Mouse (Mus musculus): ENCODE data around the gene 9530077C05Rik. TPM values are rescaled to one million over a fixed set of nuclear protein-coding genes. Genes with fewer than 3 reads are reported as not detected.

9530077C05Rik gene
- polyA plus RNA-seq, 1 experiment from 2014 or later: 19.7 TPM

- Histone ChIP-seq H3K9me3 (replicated peaks; ENCODE audit: control insufficient read depth, low read length, poor library complexity, severe bottlenecking) (no peaks in the 10 kb centered on the region), H3K4me2 (ENCODE audit: low read length) (no peak overlapping the region), H3K27me3 (ENCODE audit: control insufficient read depth, insufficient read depth, low read depth, low read length) (no peaks in the 10 kb centered on the region), H3K36me3 (ENCODE audit: control insufficient read depth, insufficient read depth, low read length) (peaks cover 20% of the 10 kb centered on the region), H3K9ac (ENCODE audit: low read depth, low read length) (no peak overlapping the region), H3K27ac (ENCODE audit: low read length) (no peak overlapping the region), H3K4me3 (ENCODE audit: low read depth, low read length) (no peak overlapping the region), H3K4me1 (ENCODE audit: control insufficient read depth, insufficient read depth, low read length) (no peaks in the 10 kb centered on the region)
- WGBS: 86% methylated on average over 11 of the region's 11 CpGs
- no peak for ATAC-seq
Measured at GRCm38 (mm10) chr9:22457142-22457835, 46.0 kb downstream of the 9530077C05Rik start.

GRCm38 (mm10) chr9:22461946-22462345 is 50.6 kb downstream of the 9530077C05Rik start:
- 76% methylated on average over 3 of the region's 3 CpGs for WGBS
- no peak overlapping the region for H3K4me3 ChIP-seq (ENCODE audit: low read depth, low read length)
- H3K4me2 ChIP-seq (ENCODE audit: low read length): no peak overlapping the region
- no peaks in the 10 kb centered on the region; the same call in 1 of the 2 replicates for H3K4me1 ChIP-seq (ENCODE audit: control insufficient read depth, insufficient read depth, low read length)
- no peak overlapping the region for H3K9ac ChIP-seq (ENCODE audit: low read depth, low read length)
- ATAC-seq: no peak
- no peaks in the 10 kb centered on the region for H3K27me3 ChIP-seq (ENCODE audit: control insufficient read depth, insufficient read depth, low read depth, low read length)
- no peaks in the 10 kb centered on the region for H3K9me3 ChIP-seq (replicated peaks; ENCODE audit: control insufficient read depth, low read length, poor library complexity, severe bottlenecking)
- peaks cover 6% of the 10 kb centered on the region for H3K36me3 ChIP-seq (ENCODE audit: control insufficient read depth, insufficient read depth, low read length)
- no peak overlapping the region for H3K27ac ChIP-seq (ENCODE audit: low read length)

GRCm38 (mm10) chr9:22466212-22466611 is 54.9 kb downstream of the 9530077C05Rik start:
- ATAC-seq: no peak
- Histone ChIP-seq H3K4me2 (ENCODE audit: low read length) (no peak overlapping the region), H3K9ac (ENCODE audit: low read depth, low read length) (no peak overlapping the region), H3K27me3 (ENCODE audit: control insufficient read depth, insufficient read depth, low read depth, low read length) (no peaks in the 10 kb centered on the region), H3K27ac (ENCODE audit: low read length) (no peak overlapping the region), H3K36me3 (ENCODE audit: control insufficient read depth, insufficient read depth, low read length) (peaks cover 3% of the 10 kb centered on the region; the same call in 1 of the 2 replicates), H3K4me3 (ENCODE audit: low read depth, low read length) (no peak overlapping the region), H3K9me3 (replicated peaks; ENCODE audit: control insufficient read depth, low read length, poor library complexity, severe bottlenecking) (no peaks in the 10 kb centered on the region), H3K4me1 (ENCODE audit: control insufficient read depth, insufficient read depth, low read length) (peaks cover 3% of the 10 kb centered on the region; the same call in 1 of the 2 replicates)
- WGBS: 94% methylated on average over 5 of the region's 5 CpGs

DNA sequence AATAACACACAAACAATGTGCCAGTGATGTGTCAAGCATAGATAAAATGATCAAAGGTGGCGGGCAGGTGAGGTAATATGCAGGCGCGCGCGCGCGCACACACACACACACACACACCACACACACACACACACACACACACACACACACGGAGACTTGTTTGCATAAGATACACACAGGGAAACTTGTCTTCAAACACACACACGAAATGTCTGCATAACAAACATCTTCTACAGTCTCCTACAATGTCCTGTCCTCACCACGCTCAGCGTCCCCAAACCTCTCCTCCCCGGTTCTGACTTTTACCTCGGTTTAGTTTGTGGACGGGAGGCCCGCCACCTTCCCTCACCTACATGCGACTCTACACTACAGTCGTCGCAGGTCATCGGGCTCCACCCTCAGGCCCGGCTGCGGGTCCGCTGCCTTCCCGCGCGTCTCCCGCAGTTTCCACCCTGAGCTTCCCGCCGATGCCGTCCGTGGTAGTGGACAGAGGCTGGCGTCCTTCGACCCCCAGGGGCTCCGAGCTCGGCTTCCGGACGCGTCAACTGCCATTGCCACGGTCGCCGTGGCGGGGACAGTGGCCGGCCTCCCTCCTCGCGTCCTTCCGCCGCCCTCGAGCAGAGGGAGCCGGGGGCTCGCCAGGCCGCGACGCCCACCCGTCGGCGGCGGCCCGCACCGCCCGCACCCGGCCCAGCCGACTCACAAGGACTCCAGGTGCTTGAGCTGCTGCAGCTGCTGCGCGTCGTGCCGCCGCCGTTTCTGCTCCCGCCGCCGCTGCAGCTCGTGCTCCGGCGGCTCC is 56.3 kb downstream of the 9530077C05Rik start:
- H3K36me3 ChIP-seq (ENCODE audit: control insufficient read depth, insufficient read depth, low read length): peaks cover 3% of the 10 kb centered on the region; the same call in 1 of the 2 replicates
- no peaks in the 10 kb centered on the region for H3K27me3 ChIP-seq (ENCODE audit: control insufficient read depth, insufficient read depth, low read depth, low read length)
- 1% methylated on average over 68 of the region's 73 CpGs for WGBS
- ATAC-seq: peak; percentile 69
- H3K27ac ChIP-seq (ENCODE audit: low read length): peak overlapping the region; percentile 95
- peaks cover 3% of the 10 kb centered on the region; the same call in 1 of the 2 replicates for H3K4me1 ChIP-seq (ENCODE audit: control insufficient read depth, insufficient read depth, low read length)
- peak overlapping the region; percentile 67 for H3K4me2 ChIP-seq (ENCODE audit: low read length)
- no peaks in the 10 kb centered on the region for H3K9me3 ChIP-seq (replicated peaks; ENCODE audit: control insufficient read depth, low read length, poor library complexity, severe bottlenecking)
- peak overlapping the region; percentile 98 for H3K9ac ChIP-seq (ENCODE audit: low read depth, low read length)
- peak overlapping the region; percentile 91 for H3K4me3 ChIP-seq (ENCODE audit: low read depth, low read length)

DNA sequence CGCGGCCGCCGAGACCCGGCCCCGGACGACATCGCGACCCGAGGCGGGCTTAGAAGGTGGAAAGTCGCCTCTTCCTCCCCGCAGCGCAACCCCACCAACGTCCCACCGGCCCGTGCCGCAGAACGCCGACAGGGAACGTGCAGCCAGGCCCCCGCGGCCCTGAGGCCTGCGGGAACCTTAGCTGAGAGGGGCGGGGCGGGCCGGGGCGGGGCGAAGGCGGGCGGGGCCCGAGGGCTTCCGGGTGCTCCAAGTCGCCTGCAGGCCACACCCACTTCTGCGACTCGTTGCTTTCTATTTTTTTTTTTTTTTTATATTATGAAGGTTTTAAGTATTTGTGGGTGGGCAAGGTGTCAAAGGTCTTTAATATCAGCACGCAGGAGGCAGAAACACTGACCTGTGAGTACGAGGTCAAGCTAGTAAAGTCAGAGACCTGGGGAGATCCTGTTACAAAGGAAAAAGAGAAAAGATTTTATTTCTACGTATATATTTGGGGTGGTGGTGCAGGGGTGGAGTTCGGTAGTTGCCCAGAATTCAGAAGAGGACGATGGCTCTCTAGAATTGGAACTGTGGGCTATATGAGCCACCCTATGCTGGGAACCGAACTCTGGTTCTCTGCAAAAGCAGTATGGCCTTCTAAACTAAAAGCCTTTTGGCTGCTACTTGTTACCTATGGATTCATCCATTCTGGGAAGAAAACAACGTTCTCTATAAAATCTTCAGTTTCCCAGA is 57.0 kb downstream of the 9530077C05Rik start:
- Histone ChIP-seq H3K9me3 (replicated peaks; ENCODE audit: control insufficient read depth, low read length, poor library complexity, severe bottlenecking) (no peaks in the 10 kb centered on the region), H3K27ac (ENCODE audit: low read length) (peak overlapping the region; percentile 95), H3K4me2 (ENCODE audit: low read length) (peak overlapping the region; percentile 67), H3K4me3 (ENCODE audit: low read depth, low read length) (peak overlapping the region; percentile 91), H3K27me3 (ENCODE audit: control insufficient read depth, insufficient read depth, low read depth, low read length) (no peaks in the 10 kb centered on the region), H3K9ac (ENCODE audit: low read depth, low read length) (peak overlapping the region; percentile 98), H3K36me3 (ENCODE audit: control insufficient read depth, insufficient read depth, low read length) (peaks cover 3% of the 10 kb centered on the region; the same call in 1 of the 2 replicates), H3K4me1 (ENCODE audit: control insufficient read depth, insufficient read depth, low read length) (peaks cover 3% of the 10 kb centered on the region; the same call in 1 of the 2 replicates)
- peak; percentile 83 for ATAC-seq
- 4% methylated on average over 40 of the region's 43 CpGs for WGBS

DNA sequence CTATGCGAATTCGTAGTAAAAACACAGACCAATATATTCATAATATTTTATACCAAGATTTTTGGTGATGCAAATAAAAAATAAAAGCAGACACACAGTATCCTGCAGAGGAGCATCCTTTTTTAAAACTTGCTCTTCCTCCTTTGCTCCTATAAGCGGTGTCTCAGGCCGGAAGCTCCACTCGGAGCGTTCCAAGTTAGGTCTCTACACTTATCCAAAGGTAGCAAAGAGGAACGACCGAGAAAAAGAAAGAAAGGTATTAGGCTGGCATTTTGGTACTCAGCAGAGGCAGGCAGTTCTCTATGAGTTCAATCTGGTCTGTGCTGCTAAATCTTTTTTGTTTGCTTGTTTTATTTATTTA is 57.6 kb downstream of the 9530077C05Rik start:
- Histone ChIP-seq H3K36me3 (ENCODE audit: control insufficient read depth, insufficient read depth, low read length) (peaks cover 3% of the 10 kb centered on the region; the same call in 1 of the 2 replicates), H3K9me3 (replicated peaks; ENCODE audit: control insufficient read depth, low read length, poor library complexity, severe bottlenecking) (no peaks in the 10 kb centered on the region), H3K4me1 (ENCODE audit: control insufficient read depth, insufficient read depth, low read length) (peaks cover 3% of the 10 kb centered on the region; the same call in 1 of the 2 replicates), H3K4me3 (ENCODE audit: low read depth, low read length) (no peak overlapping the region; the same call in 1 of the 2 replicates), H3K27me3 (ENCODE audit: control insufficient read depth, insufficient read depth, low read depth, low read length) (no peaks in the 10 kb centered on the region), H3K9ac (ENCODE audit: low read depth, low read length) (no peak overlapping the region), H3K4me2 (ENCODE audit: low read length) (no peak overlapping the region; the same call in 1 of the 2 replicates), H3K27ac (ENCODE audit: low read length) (no peak overlapping the region)
- 77% methylated on average over 8 of the region's 8 CpGs for WGBS
- no peak for ATAC-seq

GRCm38 (mm10) chr9:22469643-22470042 is 58.3 kb downstream of the 9530077C05Rik start, which contains the start of gene Rp9:
TSS of gene Rp9 (minus strand) at chr9:22469743.
- H3K4me3 ChIP-seq (ENCODE audit: low read depth, low read length): peak within 1 kb of the TSS; percentile 91
- WGBS: 87% methylated on average over 3 of the region's 3 CpGs
- no peaks in the 10 kb centered on the region for H3K9me3 ChIP-seq (replicated peaks; ENCODE audit: control insufficient read depth, low read length, poor library complexity, severe bottlenecking)
- H3K36me3 ChIP-seq (ENCODE audit: control insufficient read depth, insufficient read depth, low read length): peaks cover 3% of the 10 kb centered on the region; the same call in 1 of the 2 replicates
- peak within 1 kb of the TSS; percentile 98 for H3K9ac ChIP-seq (ENCODE audit: low read depth, low read length)
- peak within 1 kb of the TSS; percentile 67 for H3K4me2 ChIP-seq (ENCODE audit: low read length)
- H3K4me1 ChIP-seq (ENCODE audit: control insufficient read depth, insufficient read depth, low read length): peaks cover 3% of the 10 kb centered on the region; the same call in 1 of the 2 replicates
- H3K27me3 ChIP-seq (ENCODE audit: control insufficient read depth, insufficient read depth, low read depth, low read length): no peaks in the 10 kb centered on the region
- ATAC-seq: no peak
- peak within 1 kb of the TSS; percentile 95 for H3K27ac ChIP-seq (ENCODE audit: low read length)

- Histone ChIP-seq H3K27ac (ENCODE audit: low read length) (peak within 1 kb of the TSS; percentile 83), H3K9ac (ENCODE audit: low read depth, low read length) (peak within 1 kb of the TSS; percentile 71), H3K9me3 (replicated peaks; ENCODE audit: control insufficient read depth, low read length, poor library complexity, severe bottlenecking) (no peaks in the 10 kb centered on the region), H3K36me3 (ENCODE audit: control insufficient read depth, insufficient read depth, low read length) (no peaks in the 10 kb centered on the region), H3K27me3 (ENCODE audit: control insufficient read depth, insufficient read depth, low read depth, low read length) (no peaks in the 10 kb centered on the region), H3K4me2 (ENCODE audit: low read length) (peak within 1 kb of the TSS; percentile 77), H3K4me1 (ENCODE audit: control insufficient read depth, insufficient read depth, low read length) (peaks cover 16% of the 10 kb centered on the region), H3K4me3 (ENCODE audit: low read depth, low read length) (peak within 1 kb of the TSS; percentile 69)
- WGBS: 0% methylated on average over 25 of the region's 25 CpGs
- ATAC-seq: peak; percentile 99
Measured at GRCm38 (mm10) chr9:22475424-22475868, 64.1 kb downstream of the 9530077C05Rik start, which contains the start of gene Bbs9. TSS of gene Bbs9 (plus strand) at chr9:22475715.

Measured in midbrain, embryonic 16.5 days (tissue).